Mouse (Mus musculus) frontal cortex, adult 2 months (tissue): ENCODE measurements around the gene Olfr589. TPM values are rescaled to one million over a fixed set of nuclear protein-coding genes. Genes with fewer than 3 reads are reported as not detected.
A peak's percentile ranks its signal among the peaks of the same experiment; 100 is the strongest.
"Not testable (repeated sequence)": the region's sequence is repeated elsewhere in the genome, so short reads cannot be mapped to it uniquely, and the experiment has no call there.

Source experiments
- DNase-seq, 2 experiments: peaks; one replicate each; pipeline ENCODE4 v3.0.0; 2022; ENCODE audit warnings: low spot score in 1 of 2; ENCODE audit errors: extremely low spot score in 1 of 2
- polyA plus RNA-seq: library from polyadenylated mRNA; depleted of rRNA; stranded (reverse); fragments of >200 nt; gene quantifications from 2 replicates; pipeline ENCODE4 v1.2.3, GENCODE M21; 2012; rRNA removed

Gene Olfr589
- polyA plus RNA-seq: not detected in 2 replicates

GRCm38 (mm10) chr7:103156256-103156655 lies at the start of gene Olfr589:
Gene Olfr589, minus strand, starts transcription at chr7:103156356.
- DNase-seq: no peak

- not testable (repeated sequence) for DNase-seq
Measured at GRCm38 (mm10) chr7:103184503-103184902, 28.3 kb upstream of the Olfr589 start, which contains the start of gene Olfr592. Gene Olfr592, plus strand, starts transcription at chr7:103184803.

- no peak for DNase-seq
Measured at GRCm38 (mm10) chr7:103178240-103178639, 22.1 kb upstream of the Olfr589 start, which contains the start of gene Olfr591. Gene Olfr591, minus strand, starts transcription at chr7:103178340.

DNA sequence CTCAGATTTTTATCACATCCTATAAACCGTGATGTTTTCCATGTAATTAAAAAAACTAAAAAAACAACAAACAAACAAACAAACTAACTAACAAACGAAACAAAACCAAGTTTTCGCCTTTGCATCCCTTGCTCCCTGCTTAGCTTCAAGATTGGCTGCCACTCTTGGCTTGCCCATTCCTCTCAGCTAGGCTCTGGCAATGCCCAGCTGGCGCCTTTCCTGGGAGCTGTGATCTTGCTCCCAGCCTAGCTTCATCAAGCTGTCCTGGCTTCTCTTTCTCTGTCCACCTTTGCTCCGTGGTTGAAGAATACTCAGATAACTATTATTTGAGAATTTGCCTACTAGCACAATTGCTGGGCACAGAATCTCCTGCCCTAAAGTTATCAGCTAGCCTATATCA lies 13.5 kb upstream of the Olfr589 start:
- no peak for DNase-seq

GRCm38 (mm10) chr7:103140579-103140978 lies 15.6 kb downstream of the Olfr589 start, which contains the start of gene Olfr588-ps1:
Gene Olfr588-ps1, plus strand, starts transcription at chr7:103140879.
- DNase-seq: no peak

DNA sequence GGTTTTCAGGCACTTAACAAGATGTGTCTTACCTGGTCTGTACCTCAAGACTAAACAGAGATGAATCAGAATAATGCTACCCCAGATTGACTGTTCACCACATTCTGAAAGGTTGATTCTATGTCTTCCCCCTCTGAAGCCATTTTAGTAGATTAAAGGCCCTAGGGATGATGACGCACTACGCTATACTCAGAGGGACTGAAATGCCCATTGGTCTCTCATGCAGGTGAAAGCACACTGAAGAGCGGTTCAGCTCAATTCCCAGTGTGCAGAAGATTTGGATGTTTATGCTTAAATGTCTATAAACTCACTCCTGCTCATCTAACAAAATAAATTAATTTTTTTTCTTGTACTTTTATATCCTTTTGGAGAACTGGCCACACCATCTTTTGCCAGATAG lies 30.6 kb downstream of the Olfr589 start, which contains the start of gene Olfr586:
TSS of gene Olfr586 (minus strand) at position 101 of the 400 bp plus-strand sequence.
- DNase-seq: no peak

GRCm38 (mm10) chr7:103119406-103119805 lies 36.8 kb downstream of the Olfr589 start:
- peak in 1 of 2 experiments; percentile 15 for DNase-seq

Other genes starting within 250 kb of the Olfr589 start
- not detected in 2 replicates for gene Olfr571, start 238.8 kb downstream of the Olfr589 start, polyA plus RNA-seq
- not detected in 2 replicates for gene Olfr572, start 231.9 kb downstream of the Olfr589 start, polyA plus RNA-seq
- gene Olfr573-ps1, start 213.8 kb downstream of the Olfr589 start, polyA plus RNA-seq: not detected in 2 replicates
- gene Olfr574, start 207.9 kb downstream of the Olfr589 start, polyA plus RNA-seq: not detected in 2 replicates
- not detected in 2 replicates for gene Olfr575, start 197.6 kb downstream of the Olfr589 start, polyA plus RNA-seq
- gene Olfr576, start 193.7 kb downstream of the Olfr589 start, polyA plus RNA-seq: not detected in 2 replicates
- gene Olfr577, start 180.4 kb downstream of the Olfr589 start, polyA plus RNA-seq: not detected in 2 replicates
- gene Olfr578, start 167.0 kb downstream of the Olfr589 start, polyA plus RNA-seq: not detected in 2 replicates
- not detected in 2 replicates for gene Olfr582, start 118.3 kb downstream of the Olfr589 start, polyA plus RNA-seq
- not detected in 2 replicates for gene Olfr583, start 105.1 kb downstream of the Olfr589 start, polyA plus RNA-seq
- gene Olfr584, start 74.5 kb downstream of the Olfr589 start, polyA plus RNA-seq: 0.13 TPM in 1 of 2 replicates, not detected in the other
- not detected in 2 replicates for gene Olfr585, start 58.6 kb downstream of the Olfr589 start, polyA plus RNA-seq
- not detected in 2 replicates for gene Olfr586, start 30.7 kb downstream of the Olfr589 start, polyA plus RNA-seq
- gene Olfr588-ps1, start 15.5 kb downstream of the Olfr589 start, polyA plus RNA-seq: not detected in 2 replicates
- 0.11 TPM in 1 of 2 replicates, not detected in the other for gene Olfr591, start 22.0 kb upstream of the Olfr589 start, polyA plus RNA-seq
- not detected in 2 replicates for gene Olfr592, start 28.4 kb upstream of the Olfr589 start, polyA plus RNA-seq
- gene Olfr593, start 55.5 kb upstream of the Olfr589 start, polyA plus RNA-seq: not detected in 2 replicates
- gene Olfr594, start 60.6 kb upstream of the Olfr589 start, polyA plus RNA-seq: not detected in 2 replicates
- not detected in 2 replicates for gene Usp17ld, start 96.1 kb upstream of the Olfr589 start, polyA plus RNA-seq
- 0.23 TPM in 1 of 2 replicates, not detected in the other for gene Olfr596, start 149.3 kb upstream of the Olfr589 start, polyA plus RNA-seq
- gene Olfr597, start 160.0 kb upstream of the Olfr589 start, polyA plus RNA-seq: 0.19 TPM in 1 of 2 replicates, not detected in the other
- 0.06 TPM in 1 of 2 replicates, not detected in the other for gene Olfr598, start 167.2 kb upstream of the Olfr589 start, polyA plus RNA-seq
- not detected in 2 replicates for gene Olfr599, start 179.6 kb upstream of the Olfr589 start, polyA plus RNA-seq
- gene Olfr600, start 193.3 kb upstream of the Olfr589 start, polyA plus RNA-seq: not detected in 2 replicates
- not detected in 2 replicates for gene Olfr601, start 206.3 kb upstream of the Olfr589 start, polyA plus RNA-seq
- not detected in 2 replicates for gene Olfr603, start 229.8 kb upstream of the Olfr589 start, polyA plus RNA-seq